Mouse (Mus musculus) mouse embryonic stem cell (cell line): Measurements from ENCODE around the gene Synrg.

Experiments
- in situ Hi-C, 2 experiments: fragments of 300-500 bp; cut with MboI; formaldehyde crosslinking; loops; 1 replicate in 1 of 2; 3 replicates in 1 of 2; pipeline ENCODE4 v1.14.3; 2019 to 2020; ENCODE audit warnings: low sequenced_read_pairs in 2 of 2, low pct_unique_long_range_greater_than_20kb in 1 of 2, mixed read lengths in 1 of 2; ENCODE audit not compliant: unreplicated experiment in 1 of 2

Gene Synrg

DNA sequence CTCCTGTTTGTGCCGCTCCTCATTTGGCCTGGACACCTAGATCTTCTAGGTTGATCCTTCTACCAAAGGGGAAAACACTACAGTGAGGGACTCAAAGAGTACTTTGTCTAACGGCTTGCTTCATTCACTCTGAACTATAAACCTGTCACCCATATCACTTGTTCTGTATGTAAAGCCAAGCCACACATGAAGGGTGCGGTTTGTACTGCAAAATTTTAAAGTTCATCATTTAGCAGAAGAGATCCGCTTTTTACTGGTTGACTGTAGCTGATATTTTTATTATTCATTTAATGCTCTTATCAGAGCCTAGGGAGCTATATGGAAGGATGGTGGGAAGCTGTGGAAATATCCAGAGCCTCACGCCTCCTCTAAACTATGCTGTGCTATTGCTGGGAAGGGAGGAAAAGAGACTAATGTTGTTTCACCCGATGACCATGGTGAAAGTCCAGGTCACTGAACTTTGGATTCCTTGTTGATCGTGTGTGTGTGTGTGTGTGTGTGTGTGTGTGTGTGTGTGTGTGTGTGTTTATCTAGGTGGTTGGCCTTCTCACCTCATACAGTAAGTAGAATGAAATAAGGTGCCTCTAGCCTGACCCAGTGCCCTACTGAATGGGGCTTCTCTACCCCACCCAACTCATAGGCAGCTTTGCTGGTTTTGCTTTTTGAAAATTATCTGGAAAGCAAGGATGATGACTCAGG is 52.7 kb downstream of the Synrg start:
- in situ Hi-C loops = no loop called here

DNA sequence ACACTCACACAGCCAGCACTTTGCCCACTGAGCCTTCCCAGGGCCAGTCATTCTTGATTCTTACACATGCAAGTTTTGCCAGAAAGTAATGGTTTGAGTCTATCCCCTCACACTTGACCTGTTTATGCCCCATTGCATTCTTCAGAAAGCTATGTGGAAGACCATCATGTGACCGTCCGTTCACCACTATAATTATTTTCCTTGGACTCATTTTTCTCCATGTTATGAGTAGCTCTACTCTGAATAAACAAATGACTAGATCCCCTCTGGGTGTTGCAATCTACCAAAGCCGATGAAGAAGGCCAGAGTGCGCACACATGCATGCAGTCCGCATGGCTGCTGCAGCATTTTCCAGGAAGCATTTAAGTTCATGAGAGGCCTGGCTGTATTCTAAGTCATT is 63.0 kb downstream of the Synrg start:
- in situ Hi-C loops = loop anchor here in 1 of 2 experiments (25.0 kb wide), 1 partner anchor 215 kb away; no protein-coding TSS in a partner anchor

DNA sequence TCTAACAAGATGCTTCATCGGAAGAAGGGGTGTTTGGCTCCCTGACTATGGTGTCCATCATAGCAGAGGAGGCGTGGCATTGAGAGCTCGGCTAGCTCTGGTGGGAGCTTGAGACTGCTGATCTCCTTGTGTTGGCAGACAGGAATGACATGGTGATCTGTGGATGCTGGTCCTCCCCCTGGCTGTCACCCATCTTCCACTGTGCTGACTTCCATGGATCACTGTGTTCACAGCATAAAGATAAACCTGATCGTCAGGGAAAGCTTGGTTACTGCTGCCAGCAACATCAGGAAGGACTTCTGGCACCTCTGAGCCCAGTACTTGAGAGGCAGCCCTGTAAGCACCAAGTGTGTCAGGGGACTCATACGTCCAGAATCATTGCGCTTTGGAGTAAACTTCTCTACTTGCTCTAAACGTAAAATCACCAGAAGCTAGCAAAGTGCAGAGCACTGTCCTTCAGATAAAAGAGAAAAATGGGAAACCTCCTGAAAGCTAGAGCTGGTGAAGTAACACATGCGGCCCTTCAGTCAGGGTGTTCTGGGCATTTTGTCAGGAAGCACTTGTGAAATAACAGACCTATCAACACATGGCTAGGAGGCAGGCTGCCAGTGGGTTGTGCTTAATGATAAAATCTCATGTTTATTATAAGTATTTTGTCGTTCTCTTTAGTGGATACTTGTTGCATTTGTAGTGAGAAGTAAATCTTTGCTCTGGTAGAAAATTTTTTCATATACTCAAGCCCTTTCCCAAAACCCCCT is 64.2 kb downstream of the Synrg start:
- in situ Hi-C loops = loop anchor here in 1 of 2 experiments (25.0 kb wide), 1 partner anchor 216 kb away; no protein-coding TSS in a partner anchor

DNA sequence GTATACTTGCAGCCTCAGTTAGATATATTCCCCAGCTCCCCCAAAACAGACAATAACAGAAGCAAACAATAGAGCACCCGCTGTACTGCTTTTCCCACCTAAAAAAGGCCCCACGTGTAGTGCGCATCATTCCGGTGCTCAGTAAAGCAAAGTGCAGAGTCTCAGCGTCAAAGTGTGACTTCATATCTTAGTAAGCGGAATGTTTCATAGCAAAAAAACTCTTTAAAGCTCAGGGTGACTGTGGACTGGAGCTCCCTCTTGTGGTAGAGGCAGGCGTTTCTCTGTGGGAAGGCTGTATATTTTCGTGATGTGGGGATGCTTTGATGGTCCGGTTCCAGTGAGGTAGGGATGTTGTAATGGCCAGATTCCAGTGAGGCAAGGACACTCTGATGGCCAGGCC is 67.7 kb downstream of the Synrg start:
- in situ Hi-C loops = loop anchor here in 1 of 2 experiments (25.0 kb wide), 1 partner anchor 220 kb away; no protein-coding TSS in a partner anchor

DNA sequence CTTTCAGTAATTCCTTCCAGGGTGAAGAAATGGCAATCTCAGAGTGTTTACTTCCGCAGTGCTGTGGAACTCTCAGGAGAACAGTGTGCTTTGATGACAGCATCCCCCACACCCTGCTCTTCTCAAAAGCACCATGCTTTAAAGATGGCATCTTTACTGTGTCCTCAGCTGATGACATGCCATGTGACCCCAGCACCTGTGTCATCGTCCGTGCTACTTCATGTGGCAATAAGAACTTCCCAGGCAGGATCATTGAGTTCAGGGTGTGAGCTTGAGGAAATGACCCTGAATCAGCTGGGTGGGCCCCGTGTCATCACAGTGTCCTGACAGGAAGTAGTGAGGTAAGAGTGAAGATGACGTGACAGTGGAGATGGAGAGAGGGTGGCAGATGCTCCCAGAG is 68.3 kb downstream of the Synrg start:
- in situ Hi-C loops = loop anchor here in 1 of 2 experiments (25.0 kb wide), 1 partner anchor 220 kb away; no protein-coding TSS in a partner anchor

DNA sequence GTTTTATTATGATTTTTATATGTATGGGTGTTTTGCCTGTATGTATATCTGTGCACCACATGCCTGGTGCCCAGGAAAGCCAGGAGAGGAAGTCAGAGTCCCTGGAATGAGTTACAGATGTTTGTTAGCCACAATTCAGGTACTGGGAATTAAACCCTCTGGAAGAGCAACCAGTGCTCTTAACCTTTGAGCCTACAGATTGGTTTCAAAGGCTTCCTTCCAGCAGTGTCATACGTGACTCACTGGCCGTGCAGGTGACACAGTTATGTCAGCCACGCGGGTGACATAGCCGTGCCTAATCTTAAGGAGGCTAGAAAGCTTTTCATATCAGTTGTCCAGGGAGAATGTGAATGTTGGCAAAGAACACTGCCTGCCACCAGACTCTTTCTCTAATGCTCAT is 69.4 kb downstream of the Synrg start:
- in situ Hi-C loops = loop anchor here in 1 of 2 experiments (25.0 kb wide), 1 partner anchor 221 kb away; no protein-coding TSS in a partner anchor

DNA sequence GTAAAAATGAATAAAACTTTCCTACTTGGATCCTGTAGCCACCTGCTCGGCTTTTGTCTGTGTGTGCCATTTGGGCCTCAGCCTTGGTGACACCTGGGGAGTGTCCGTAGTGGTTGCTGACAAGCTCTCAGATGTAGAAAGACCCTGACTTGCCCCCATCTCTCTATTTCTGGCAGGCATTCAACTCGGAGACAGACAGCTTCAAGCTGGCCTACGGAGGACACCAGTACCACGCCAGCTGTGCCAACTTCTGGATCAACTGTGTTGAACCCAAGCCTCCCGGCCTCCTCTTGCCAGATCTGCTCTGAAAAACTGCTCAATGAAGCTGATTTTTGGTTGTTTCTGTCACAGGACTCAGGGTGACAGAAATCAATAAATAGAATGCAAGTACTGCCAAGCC is 76.4 kb downstream of the Synrg start:
- in situ Hi-C loops = loop anchor here in 1 of 2 experiments (25.0 kb wide), 1 partner anchor 228 kb away; no protein-coding TSS in a partner anchor

DNA sequence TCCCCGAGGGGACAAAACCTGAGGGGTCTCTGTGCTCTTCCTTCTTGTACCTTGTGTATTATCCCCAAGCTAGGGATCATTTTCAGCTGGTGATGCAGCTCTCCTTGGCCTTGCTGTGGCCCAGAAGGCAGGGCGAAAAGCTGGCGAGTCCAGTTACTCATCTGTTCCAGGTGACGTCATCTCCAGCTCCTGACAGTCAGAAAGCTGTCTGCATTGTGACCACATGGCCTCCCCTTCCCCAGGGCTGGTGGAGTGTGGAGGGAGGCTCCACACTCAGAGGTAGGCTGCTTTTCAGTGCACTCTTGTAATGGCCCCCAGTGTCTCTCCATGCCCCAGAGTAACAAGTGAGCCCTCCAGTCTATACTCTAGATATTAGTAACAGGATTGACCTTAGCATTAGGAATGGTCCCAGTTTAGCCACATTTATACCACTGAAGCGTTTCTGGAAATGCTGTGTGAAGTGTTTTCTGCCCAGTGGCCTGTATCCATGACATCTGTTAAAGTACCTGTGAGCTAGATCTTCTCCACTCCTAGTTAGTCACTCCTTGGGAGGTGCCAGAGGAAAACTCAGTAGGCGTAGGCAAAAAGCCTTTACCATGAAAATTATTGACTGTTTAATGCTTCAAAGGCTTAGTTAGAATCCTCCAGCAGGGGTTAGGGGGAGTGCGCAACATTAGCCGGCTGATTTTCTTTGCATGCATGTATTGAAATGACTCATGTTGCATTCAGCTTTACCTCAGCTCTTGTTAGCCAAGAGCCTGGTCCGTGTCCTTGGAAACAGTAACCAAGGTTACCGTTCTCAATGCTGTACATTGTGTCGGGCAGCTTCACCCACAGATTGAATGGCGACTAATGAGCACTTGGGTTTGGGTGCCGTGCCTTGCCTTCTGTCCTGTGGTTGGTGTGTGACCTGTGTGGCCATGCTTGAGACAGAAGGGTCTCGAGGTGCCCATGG is 78.9 kb downstream of the Synrg start:
- in situ Hi-C loops = loop anchor here in 1 of 2 experiments (25.0 kb wide), 1 partner anchor 231 kb away; no protein-coding TSS in a partner anchor

DNA sequence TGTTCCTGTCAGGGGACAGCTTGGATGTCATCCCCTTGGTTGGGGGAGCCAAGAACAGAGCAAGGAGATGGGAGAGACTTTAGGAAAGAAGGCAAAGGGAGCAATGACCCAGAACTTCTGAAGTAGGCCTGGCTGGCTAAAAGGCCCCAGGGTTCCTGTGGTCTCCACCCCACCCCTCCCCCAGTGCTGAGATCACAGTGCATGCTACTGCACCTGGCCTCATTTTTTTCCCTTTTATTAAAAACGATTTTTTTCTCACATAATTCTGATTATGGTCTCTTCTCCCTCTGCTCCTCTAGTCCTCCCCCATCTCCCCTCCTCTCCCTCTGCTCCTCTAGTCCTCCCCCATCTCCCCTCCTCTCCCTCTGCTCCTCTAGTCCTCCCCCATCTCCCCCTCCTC is 80.8 kb downstream of the Synrg start:
- in situ Hi-C loops = loop anchor here in 1 of 2 experiments (25.0 kb wide), 1 partner anchor 233 kb away; no protein-coding TSS in a partner anchor

DNA sequence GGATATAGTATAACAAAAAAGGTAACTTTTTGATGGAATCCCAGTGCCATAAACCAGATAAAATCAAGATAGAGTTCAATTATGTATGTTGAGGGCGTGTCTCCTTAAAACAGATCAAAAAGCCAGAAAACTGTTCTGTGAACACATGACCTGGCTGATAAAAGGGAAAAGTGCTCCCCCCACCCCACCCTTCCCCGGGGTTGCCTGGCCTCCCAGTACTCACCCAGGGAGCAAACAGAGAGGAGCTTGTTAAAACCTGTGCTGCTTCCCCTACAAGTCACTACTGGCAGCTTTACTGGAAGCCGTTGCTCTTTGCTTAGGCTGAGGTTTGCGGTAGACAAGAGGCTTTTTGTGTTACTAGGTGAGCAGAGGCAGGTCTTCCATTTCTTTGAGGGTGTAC is 83.0 kb downstream of the Synrg start:
- in situ Hi-C loops = loop anchor here in 1 of 2 experiments (25.0 kb wide), 1 partner anchor 235 kb away; no protein-coding TSS in a partner anchor

DNA sequence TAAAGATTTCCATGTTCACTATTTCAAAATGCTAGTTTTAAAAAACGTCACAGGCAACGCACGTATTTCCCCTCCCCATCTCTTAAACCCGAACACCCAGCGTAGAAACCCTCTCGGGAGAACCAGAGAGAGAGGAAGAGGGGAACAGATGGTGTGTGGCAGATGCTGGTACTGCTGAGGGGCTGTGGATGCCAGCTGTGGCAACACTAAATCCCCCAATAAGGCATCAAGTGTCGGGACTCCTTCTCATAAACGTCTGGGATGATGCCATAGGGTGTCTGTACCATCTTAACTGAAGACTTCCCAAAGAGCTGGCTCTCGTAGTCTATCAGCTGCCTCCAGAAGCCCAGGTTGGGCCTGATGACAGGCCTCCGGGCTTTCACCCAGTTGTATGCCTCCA is 84.2 kb downstream of the Synrg start:
- in situ Hi-C loops = loop anchor here in 1 of 2 experiments (25.0 kb wide), 1 partner anchor 236 kb away; no protein-coding TSS in a partner anchor

DNA sequence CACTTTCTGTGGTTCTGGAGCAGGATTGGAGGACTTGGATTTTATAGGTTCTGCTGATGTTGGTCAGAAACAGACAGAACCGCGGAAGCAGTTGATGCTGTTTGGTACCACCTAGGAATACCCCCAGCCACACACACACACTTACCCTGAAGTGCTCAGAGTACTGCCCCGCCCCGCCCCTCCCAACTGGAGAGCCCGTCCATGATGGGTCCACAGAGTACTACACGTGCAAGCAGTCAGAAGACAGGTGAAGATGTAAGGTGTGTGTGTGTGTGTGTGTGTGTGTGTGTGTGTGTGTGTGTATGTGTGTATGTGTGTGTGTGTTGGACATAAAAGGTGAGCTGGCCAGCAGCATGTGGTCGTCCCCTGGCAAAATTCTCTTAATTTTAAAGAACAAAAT is 88.8 kb downstream of the Synrg start:
- in situ Hi-C loops = no loop called here

DNA sequence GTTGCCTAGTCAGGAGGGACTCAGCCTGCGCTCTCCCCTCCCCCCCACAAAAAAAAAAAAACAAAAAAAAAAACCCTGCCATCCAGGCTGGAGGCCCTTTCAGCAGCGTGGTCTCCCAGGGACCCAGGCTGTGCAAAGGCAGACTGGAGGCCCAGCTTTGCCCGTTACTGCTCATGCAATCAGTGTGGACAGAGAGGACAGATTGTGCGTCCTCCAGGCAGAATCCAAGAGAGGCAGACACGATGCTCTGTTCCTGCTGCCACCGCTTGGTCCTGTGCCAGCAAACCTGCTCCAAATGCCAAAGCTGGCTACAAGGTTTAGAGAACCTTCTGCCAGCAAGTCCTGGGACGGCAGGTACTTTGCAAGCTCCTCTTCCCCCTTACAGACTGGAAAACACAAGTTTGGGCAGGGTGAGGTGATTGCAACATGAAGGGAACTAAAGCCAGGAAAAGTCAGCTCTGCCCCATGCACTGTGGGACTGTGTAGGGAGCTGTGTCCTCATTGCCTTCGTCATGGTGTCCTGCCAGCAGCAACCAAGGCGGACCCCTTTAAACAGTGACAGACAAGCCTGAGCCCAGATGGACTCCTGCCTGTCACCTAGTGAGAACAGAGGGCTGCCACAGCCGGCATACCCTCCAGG is 89.4 kb downstream of the Synrg start:
- in situ Hi-C loops = no loop called here

DNA sequence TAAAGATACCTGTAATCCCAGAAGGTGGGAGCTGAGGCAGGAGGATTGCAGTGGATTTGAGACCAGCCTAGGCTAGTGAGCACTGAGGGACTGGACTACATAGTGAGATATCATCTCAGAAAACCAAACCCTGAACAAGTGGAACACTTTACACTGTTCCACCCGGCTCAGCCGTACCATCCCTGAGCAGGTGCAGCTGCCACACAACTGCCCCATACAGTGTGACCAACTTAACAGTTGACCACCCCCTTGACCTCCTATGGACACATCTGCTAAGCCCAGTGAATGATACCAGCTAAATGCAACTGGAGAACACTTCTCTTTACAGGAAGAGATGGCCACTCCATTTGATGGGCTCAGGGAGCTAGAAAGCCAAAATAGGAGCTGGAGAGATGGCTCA is 93.2 kb downstream of the Synrg start:
- in situ Hi-C loops = no loop called here

DNA sequence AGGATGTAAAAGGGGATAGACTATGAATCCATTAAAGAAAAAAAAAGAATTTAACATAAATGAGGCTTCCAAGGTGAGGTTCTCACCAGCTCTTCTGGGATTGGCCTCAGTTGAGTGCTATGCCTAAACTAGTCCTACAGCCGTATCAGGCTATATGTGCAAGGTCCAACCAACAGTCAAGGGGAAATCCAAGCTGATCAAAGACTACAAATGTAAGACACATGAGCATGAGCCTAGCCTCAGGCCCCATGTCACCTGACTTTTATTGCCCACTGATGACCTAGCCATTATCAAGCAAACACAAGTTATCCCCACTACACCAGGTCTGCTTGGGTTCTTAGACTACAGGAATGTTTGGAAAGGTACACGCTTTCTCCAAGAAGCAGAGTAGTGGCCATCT is 95.6 kb downstream of the Synrg start:
- in situ Hi-C loops = no loop called here

DNA sequence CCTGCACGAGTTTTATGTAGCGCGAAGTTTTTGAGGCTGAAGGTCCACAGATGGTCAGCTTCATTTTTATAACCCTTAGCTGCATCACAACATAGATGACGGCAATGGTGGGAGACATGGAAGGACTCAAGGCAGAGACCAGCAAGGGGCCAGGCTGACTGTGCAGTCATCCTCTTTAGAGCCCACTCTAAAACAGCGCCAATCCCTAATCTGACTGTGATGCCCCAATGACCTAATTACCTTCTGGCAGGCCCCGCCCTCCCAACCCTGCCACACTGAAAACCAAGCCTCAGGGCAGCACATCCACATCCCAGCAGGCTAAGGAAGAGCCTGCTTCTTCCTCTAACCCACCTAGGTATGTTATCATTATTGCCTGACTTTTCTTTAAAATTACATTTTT is 96.4 kb downstream of the Synrg start:
- in situ Hi-C loops = no loop called here

DNA sequence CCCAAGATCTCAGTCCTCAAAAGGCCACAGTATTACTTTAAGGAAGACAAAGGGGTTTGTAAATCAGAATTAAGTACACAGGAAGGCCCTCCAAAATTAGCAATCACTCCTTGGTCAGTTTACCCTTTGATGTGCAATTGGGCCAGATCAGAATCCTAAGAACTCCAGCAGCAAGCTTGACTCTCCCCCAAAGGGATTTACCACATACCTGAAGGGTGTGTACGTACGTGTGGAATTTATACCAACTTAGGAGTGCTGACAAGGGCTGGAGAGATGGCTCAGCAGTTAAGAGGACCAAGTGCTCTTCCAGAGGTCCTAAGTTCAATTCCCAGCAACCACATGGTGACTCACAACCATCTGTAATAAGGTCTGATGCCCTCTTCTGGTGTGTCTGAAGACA is 97.7 kb downstream of the Synrg start:
- in situ Hi-C loops = no loop called here

DNA sequence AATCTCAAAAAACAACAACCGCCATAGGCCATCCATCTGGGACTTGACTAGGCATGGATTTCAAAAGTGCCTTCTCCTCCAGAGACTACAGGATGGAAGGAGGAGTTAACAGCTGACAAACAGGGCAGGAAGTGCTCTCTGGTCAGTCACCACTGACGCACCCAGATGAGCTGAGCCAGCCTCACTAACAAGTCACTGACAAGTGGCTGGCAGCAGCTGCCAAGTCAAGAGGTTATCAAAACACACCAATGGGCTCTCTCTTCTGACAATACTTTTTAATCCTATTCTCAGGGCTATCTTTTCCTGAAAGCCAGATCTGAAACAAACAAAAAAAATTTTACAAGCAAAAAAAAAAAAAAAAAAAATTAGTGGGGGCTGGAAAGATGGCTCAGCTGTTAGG is 98.6 kb downstream of the Synrg start:
- in situ Hi-C loops = no loop called here
